Mouse (Mus musculus) ovary, postnatal 10 days (tissue): ENCODE data around the gene Hjurp.

ENCODE experiments used
- DNase-seq: peaks from one replicate; pipeline ENCODE4 v3.0.0; 2022; ENCODE audit warnings: low spot score

Hjurp gene

DNA sequence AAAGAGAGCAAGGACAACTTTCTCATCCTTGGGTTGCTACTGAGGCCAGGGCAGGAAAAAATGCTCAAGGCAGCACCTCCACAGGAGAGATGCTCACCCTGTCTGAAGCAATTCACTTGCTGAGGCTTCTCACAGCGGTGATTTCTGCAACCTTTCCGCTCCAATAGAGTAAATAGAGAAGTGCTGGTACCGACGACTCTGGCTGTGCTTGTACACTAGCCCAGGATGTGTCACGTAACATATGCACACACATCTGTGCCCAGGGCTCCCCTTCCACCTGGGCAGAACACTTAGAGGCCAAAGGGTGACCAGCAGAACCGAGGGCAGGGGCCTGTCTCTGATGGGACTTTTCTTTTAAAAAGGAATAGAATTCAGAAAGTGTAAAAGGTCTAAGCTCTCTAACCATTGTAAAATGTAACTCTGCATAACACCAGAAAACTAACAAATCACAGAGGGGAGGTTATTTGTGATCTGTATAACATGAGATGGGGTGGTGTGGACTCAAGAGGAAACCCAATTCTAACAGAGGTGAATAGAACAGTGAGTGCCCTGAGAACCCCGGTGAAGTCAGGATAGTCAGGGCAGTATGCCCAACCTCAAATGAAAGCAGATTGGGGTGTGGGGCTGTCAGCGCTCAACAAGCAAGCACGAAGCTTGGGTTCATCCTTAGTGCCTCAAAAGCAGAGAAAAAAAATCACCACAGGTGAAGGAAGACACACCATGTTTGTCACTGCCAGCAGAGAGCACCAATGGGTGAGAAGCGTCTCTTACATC lies 16.6 kb downstream of the Hjurp start:
- DNase-seq, result no peak

DNA sequence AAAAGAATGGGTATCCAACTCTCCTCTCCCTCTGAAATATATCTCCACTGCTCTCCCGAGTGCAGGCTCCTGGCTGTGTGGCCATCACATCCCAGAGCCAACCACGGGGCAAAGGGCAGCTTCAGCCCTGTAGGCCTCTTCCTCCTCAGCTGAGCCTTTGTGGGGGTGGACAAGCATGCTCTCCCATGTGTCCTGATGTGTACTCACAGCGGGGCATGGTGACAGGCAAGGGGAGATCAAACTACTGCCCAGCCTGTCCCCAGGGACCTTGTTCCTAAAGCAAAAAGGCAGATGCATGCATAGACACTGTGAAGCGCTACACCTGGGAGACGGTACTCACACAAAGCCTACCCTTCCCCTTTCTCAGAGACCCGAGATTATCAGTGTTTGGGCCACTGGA lies 17.3 kb downstream of the Hjurp start:
- DNase-seq, result no peak

DNA sequence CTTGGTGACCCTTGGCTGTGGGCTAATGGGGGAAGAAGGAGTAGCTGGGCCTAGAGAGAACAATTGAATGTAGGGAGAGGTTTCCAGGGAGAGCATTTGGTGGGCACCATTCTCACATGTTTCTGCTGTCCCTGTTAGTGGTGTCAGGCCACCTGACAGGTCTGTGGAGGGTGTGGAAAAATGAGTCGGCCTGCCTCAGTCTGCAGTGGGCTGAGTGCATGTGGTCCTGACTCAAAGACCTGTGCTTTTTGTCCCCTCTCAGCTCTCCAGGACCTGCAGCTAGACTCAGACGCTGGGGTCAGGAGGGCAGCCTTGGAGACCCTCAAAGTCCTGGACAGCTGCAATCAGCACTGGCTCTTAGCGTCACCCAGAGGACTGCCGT lies 17.8 kb downstream of the Hjurp start:
- no peak for DNase-seq

DNA sequence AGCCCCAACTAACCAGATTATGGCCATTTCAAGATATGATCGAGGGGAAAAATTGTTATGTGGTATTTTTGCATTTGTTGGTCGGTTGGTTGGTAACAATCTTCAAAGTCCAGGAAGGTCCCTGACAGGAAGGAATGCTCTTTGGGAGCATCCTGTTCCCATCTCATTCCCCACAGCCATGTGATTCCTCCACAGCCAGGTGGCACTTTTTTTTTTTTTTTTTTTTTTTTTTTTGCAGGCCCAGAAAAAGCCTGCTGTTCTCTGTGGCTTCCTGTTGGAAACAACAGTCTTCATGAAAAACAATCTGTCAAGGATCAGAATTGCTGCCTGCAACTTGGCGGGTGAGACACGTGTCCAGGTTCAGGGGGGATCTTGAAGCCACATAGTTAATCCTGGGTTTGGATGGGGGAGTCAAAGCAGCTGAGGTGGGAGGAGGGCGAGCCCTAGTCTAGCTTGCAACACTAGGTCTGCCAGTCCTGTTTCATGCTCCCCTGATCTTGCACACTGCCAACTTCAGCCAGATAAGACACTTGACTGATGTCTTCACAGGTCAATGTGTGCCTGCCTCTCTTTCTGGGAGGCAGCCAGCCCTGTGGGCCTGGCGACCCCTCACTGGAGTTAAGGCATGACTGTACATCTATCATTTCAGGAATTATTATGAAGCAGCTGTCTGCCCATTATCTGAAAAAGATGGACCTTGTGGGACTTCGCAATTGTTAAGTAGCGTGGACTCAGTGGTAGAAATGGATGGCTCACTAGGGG lies 18.4 kb downstream of the Hjurp start:
- no peak for DNase-seq

DNA sequence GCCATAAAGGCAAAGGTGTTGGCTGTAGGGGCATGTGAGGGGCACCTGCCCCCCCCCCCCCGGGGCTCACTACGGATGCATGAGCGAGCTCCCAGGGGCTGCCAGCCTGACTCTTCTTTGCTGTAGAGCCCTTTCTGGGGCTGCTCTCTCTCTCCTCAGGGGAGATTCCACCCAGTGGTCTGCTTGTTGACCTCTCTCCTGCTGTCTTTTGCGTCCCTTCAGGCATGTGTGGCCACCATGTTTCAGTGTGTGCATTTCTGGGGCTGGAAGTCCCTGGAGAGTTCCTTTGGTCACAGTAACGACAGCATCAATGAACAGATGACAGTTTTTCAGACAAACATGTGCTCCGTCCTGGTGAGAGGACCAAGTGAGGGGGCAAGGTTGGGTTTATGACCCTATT lies 19.1 kb downstream of the Hjurp start:
- DNase-seq, result no peak

DNA sequence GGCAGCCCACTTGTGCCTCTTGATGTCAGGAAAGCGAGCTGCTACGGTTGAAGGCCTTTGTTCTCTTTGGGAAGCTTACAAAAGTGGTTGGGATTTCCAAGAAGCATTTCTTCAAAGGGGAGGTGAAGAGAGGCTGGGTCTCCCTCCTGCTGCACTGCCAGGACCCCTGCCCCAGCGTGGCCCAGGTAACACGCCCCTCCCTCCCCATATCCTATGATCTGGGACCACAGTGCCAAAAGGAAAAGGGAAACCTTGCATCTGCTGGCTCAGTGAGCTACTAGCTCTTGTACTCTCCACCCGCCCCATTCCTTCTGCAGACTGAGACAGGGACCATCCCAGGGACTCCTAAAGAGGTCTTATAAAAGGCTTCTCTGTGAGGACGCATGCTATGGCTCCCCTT lies 19.8 kb downstream of the Hjurp start:
- no peak for DNase-seq

DNA sequence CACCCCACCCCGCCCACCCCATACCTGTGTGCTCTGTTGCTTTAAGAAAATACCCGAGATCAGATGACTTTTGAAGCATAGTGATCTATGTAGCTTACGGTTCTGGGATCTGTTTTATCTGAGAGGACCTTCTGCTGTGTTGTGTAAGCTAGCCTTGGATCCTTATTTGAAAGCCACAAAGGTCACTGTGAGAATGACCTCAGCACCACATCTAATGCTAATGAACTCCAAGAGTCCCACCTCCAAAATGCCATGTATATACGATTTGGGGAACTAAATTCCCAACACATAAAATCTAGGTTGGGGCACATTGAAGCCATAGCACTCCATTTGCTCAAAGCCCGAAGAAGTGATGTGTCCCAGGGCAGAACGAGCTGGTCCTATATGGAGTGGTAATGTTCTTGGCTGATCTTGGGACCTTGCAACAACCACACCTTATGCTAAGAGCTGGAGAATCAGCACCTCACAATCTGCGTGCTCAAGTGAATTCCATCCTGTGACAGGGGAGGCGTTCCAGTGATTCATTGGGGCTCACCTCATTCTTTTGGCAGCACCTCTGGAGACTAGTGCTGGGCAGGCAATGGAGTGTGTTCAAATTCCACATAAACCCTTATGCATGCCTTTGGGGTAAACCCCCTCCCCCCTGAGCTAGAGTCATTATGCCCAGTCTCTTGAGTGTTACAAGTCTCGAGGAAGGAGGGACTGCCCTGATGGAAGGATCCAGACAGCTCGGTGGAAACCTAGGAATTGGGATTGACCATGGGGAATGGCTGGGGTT lies 20.4 kb downstream of the Hjurp start:
- no peak for DNase-seq

DNA sequence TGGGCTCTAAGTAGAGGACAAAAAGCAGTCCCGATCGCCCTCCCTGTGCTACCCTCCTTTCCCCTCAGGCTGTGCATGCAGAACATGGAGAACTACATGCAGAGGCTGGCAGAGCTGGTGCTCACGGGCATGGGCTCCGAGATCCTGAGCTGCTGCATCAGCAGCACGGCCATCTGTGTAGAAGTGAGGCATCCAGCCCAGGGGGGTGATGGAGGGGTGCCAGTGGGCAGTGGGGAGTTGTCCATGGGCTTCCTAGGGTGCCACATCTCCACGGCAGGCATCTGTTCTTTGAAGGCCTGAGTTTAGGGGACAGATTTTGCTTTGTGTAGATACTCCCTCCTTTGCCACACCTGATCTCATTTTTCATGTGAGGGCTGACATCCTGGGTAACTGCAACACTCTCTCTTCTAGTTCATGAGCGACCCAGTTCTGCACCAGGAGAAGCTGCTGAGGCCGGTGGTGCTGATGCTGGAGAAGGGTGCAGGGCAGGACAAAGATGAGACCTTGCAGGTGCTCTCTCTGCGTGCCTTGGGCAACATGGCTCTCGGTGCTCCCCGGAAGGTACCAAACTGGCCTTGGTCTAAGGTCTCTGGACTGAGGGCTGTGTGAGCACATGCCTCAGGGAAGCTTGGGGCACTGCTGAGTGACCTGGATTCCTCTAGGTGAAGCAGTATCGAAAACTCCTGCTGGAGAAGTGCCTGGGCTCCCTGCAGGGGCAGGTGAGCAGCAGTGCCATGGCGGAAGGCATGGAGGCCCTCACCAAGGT lies 21.3 kb downstream of the Hjurp start:
- no peak for DNase-seq

- no peak for DNase-seq
Observed at GRCm38 (mm10) chr1:88255466-88255857, 22.0 kb downstream of the Hjurp start.

DNA sequence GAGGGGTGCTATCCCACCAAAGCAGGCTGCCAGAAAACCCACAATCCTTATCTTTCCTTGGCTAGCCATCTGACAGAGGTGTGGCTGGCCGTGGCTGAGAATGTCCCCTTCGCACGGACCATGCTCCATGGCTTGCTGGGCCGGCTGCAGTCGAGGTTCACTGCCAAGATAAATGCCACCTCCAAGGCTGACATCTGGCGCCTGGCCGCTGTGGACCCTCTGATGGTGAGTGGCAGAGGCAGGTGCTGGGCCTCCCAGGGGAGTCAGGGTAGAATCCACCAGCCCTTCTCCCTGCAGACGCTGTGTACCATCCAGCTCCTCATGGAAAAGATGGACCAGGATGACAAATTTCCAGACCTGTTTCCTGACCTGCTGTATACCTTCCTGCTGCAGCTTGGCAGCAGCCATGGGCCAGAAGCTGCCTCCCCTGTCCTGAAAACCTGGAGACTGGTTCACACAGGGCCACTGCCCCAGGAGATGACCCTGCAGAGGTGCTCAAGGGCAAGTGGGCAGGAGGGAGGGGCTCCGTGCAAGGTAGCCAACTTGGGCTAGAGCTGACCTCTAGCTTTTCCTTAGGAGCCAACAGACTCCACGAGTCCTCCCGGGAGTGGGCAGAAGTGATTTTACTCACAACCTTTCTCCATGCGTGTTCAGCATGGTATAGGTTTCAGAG lies 22.5 kb downstream of the Hjurp start:
- no peak for DNase-seq

DNA sequence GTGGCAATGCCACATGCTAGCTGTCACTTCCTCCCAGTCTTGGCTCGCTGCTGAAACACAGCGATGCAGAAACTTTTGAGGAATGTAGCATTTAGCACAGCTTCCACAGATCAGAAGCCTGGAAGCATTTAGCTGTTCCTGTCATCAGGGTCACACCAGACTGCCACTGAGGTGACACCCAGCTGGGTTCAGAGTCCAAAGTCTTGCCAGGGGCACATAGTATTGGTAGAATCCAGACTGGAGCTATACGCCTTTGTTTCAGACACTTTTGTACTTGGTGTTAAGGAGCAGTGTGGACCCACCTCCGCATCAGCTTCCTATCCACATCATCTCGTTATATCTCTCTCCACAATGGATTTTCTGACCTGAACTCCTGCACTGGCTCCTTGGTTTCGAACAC lies 23.9 kb downstream of the Hjurp start:
- no peak for DNase-seq

GRCm38 (mm10) chr1:88253106-88253505 lies 24.3 kb downstream of the Hjurp start:
- no peak for DNase-seq

DNA sequence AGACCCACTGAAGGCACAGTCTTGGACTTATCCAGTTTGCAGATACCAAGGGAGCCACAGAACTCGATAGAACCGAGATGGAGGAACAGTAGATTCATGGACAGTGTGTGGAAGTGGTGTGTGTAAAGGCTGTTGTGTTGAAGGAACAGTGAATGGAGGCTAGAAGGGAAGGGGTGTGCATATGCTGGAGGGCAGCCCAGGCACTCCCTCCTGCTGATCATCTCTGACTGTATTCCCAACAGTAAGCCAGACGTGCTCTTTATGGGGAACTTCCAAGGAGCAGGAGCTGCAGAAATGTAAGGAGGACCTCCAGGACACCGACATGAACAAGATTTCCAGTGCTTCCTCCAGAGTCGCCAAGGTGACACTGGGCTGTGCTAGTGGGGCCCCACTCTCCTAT lies 27.4 kb downstream of the Hjurp start:
- no peak for DNase-seq

- DNase-seq, result no peak
Observed at GRCm38 (mm10) chr1:88249596-88249995, 27.8 kb downstream of the Hjurp start.

GRCm38 (mm10) chr1:88248658-88249057 lies 28.8 kb downstream of the Hjurp start:
- DNase-seq, result no peak

DNA sequence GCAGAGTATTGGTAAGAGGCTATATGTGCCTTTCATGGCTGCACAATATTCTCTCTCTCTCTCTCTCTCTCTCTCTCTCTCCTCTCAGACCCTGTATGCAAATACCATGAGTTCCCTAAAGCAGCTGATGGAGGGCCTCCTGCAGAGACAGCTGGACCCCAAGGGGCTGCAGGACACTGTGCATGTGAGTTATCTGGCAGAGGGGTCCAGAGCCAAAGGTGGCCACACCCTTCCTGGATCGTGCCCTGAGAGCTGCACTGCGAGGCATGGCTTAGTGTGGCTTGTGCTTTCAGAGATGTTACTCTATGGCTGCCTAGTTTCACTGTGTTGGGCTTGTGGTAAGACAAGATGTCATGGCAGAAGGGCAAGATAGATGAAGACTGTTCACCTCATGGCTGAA lies 29.8 kb downstream of the Hjurp start:
- no peak for DNase-seq

GRCm38 (mm10) chr1:88246386-88246785 lies 31.0 kb downstream of the Hjurp start:
- no peak for DNase-seq

GRCm38 (mm10) chr1:88245881-88246280 lies 31.6 kb downstream of the Hjurp start:
- no peak for DNase-seq

GRCm38 (mm10) chr1:88243861-88244260 lies 33.6 kb downstream of the Hjurp start:
- no peak for DNase-seq

- no peak for DNase-seq
Observed at GRCm38 (mm10) chr1:88240579-88240978, 36.9 kb downstream of the Hjurp start.

DNA sequence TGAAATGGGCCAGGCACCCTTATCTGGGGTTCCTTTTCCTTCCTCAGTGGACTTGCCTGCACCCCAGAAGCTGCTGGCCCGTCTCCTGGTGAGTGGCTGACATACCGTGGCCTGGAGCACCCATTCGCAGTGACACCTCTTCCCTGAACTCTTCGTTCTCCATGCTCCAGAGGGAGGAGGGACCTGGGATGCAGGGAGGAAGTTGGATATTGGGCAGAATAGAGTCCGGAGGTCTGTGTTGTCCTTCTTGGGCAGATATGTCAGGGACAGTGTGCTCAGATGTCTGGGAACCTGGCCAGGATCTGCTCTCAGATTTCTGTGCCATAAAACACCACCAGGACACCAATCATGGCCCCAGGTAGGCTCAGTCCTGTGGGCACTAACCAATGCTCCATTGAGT lies 37.4 kb downstream of the Hjurp start:
- DNase-seq, result no peak

GRCm38 (mm10) chr1:88238771-88239170 lies 38.7 kb downstream of the Hjurp start:
- no peak for DNase-seq
